Mouse (Mus musculus) limb, embryonic 12.5 days (tissue): ENCODE measurements around the gene Upp2. TPM values are rescaled to one million over a fixed set of nuclear protein-coding genes. Genes with fewer than 3 reads are reported as not detected.

Experiments
- ATAC-seq: fragments of 200-750 bp; cut with Nextera tagmentation; 2 replicates; pipeline ENCODE4 v1.8.0; 2017; ENCODE audit warnings: low read depth, moderate TSS enrichment; ENCODE audit not compliant: insufficient number of reproducible peaks, insufficient read depth, low FRiP score, low TSS enrichment
- H3K27ac ChIP-seq: fragments of 300-500 bp; sonication (generic); 2 replicates; pipeline ENCODE4 v1.5.1; 2016; ENCODE audit warnings: mild to moderate bottlenecking, moderate library complexity
- H3K27me3 ChIP-seq: fragments of 300-500 bp; sonication (generic); 2 replicates; pipeline ENCODE4 v1.6.1; 2016; ENCODE audit warnings: mild to moderate bottlenecking, moderate library complexity
- H3K36me3 ChIP-seq: fragments of 300-500 bp; sonication (generic); 2 replicates; pipeline ENCODE4 v1.6.1; 2016; ENCODE audit warnings: mild to moderate bottlenecking, moderate library complexity
- H3K4me1 ChIP-seq: fragments of 300-500 bp; sonication (generic); replicated peaks from 2 replicates; pipeline ENCODE4 v1.6.1; 2016
- H3K4me2 ChIP-seq: fragments of 300-500 bp; sonication (generic); 2 replicates; pipeline ENCODE4 v1.6.1; 2016; ENCODE audit warnings: mild to moderate bottlenecking, moderate library complexity
- H3K4me3 ChIP-seq: fragments of 300-500 bp; sonication (generic); replicated peaks from 2 replicates; pipeline ENCODE4 v1.5.1; 2016; ENCODE audit warnings: mild to moderate bottlenecking
- H3K9ac ChIP-seq: fragments of 300-500 bp; sonication (generic); replicated peaks from 2 replicates; pipeline ENCODE4 v1.6.1; 2016; ENCODE audit warnings: mild to moderate bottlenecking, moderate library complexity
- H3K9me3 ChIP-seq: fragments of 300-500 bp; sonication (generic); 2 replicates; pipeline ENCODE4 v1.6.1; 2016; ENCODE audit warnings: mild to moderate bottlenecking, moderate library complexity
- WGBS: fragments of 180-500 bp; shearing (Covaris S2); methylation state at CpG from one replicate; pipeline ENCODE4 v1.1.7; 2016; 5-methylcytosine and 5-hydroxymethylcytosine counted together
- polyA plus RNA-seq: library from polyadenylated mRNA; unstranded; fragments of >200 nt; fragmentation: Nextera tagmentation; extraction: Ambion mirVana; gene quantifications from 2 replicates; pipeline ENCODE4 v1.2.1, GENCODE M21; 2016

Gene Upp2
- 10.4 and 12.9 TPM in 2 replicates for polyA plus RNA-seq

- Histone ChIP-seq H3K9ac (peak within 1 kb of the TSS; percentile 90), H3K4me2 (peak within 1 kb of the TSS; percentile 65), H3K4me1 (peaks cover 49% of the 10 kb centered on the region), H3K27ac (peak within 1 kb of the TSS; percentile 98), H3K9me3 (no peaks in the 10 kb centered on the region), H3K27me3 (no peaks in the 10 kb centered on the region), H3K36me3 (no peaks in the 10 kb centered on the region), H3K4me3 (peak within 1 kb of the TSS; percentile 87)
- under 1% methylated on average over 43 of the region's 80 CpGs for WGBS
- peak; percentile 90 for ATAC-seq
Measured at GRCm38 (mm10) chr2:58567066-58567810, at the start of gene Upp2, which contains the start of gene Acvr1. Gene Upp2 (plus strand): TSS chr2:58567298. Gene Acvr1 (minus strand): TSS chr2:58567157.

- Histone ChIP-seq H3K4me1 (peaks cover 36% of the 10 kb centered on the region), H3K9ac (no peak overlapping the region), H3K36me3 (no peaks in the 10 kb centered on the region), H3K27ac (no peak overlapping the region), H3K4me3 (no peak overlapping the region), H3K27me3 (no peaks in the 10 kb centered on the region), H3K4me2 (no peak overlapping the region), H3K9me3 (no peaks in the 10 kb centered on the region)
- no peak for ATAC-seq
- WGBS, result 71% methylated on average over 1 of the region's 1 CpGs
Measured at GRCm38 (mm10) chr2:58518517-58518916, 48.6 kb upstream of the Upp2 start.

- no peaks in the 10 kb centered on the region for H3K27me3 ChIP-seq
- no peaks in the 10 kb centered on the region for H3K36me3 ChIP-seq
- peaks cover 45% of the 10 kb centered on the region for H3K4me1 ChIP-seq
- WGBS, result 93% methylated on average over 9 of the region's 9 CpGs
- ATAC-seq, result no peak
- H3K4me3 ChIP-seq, result no peak overlapping the region
- H3K9ac ChIP-seq, result no peak overlapping the region
- H3K4me2 ChIP-seq, result no peak overlapping the region
- no peak overlapping the region for H3K27ac ChIP-seq
- no peaks in the 10 kb centered on the region for H3K9me3 ChIP-seq
Measured at GRCm38 (mm10) chr2:58520727-58521126, 46.4 kb upstream of the Upp2 start.

GRCm38 (mm10) chr2:58521621-58522020 lies 45.5 kb upstream of the Upp2 start:
- Histone ChIP-seq H3K27ac (no peak overlapping the region), H3K4me2 (no peak overlapping the region), H3K27me3 (no peaks in the 10 kb centered on the region), H3K36me3 (no peaks in the 10 kb centered on the region), H3K4me1 (peaks cover 36% of the 10 kb centered on the region), H3K4me3 (no peak overlapping the region), H3K9me3 (no peaks in the 10 kb centered on the region), H3K9ac (no peak overlapping the region)
- ATAC-seq, result no peak
- 87% methylated on average over 6 of the region's 6 CpGs for WGBS

- H3K27ac ChIP-seq, result no peak overlapping the region
- WGBS, result 88% methylated on average over 12 of the region's 12 CpGs
- H3K4me3 ChIP-seq, result no peak overlapping the region
- ATAC-seq, result no peak
- H3K4me1 ChIP-seq, result peaks cover 31% of the 10 kb centered on the region
- H3K9ac ChIP-seq, result no peak overlapping the region
- H3K9me3 ChIP-seq, result no peaks in the 10 kb centered on the region
- no peak overlapping the region for H3K4me2 ChIP-seq
- H3K36me3 ChIP-seq, result no peaks in the 10 kb centered on the region
- H3K27me3 ChIP-seq, result no peaks in the 10 kb centered on the region
Measured at GRCm38 (mm10) chr2:58523097-58523496, 44.0 kb upstream of the Upp2 start.

- no peaks in the 10 kb centered on the region for H3K27me3 ChIP-seq
- H3K36me3 ChIP-seq, result no peaks in the 10 kb centered on the region
- no peaks in the 10 kb centered on the region for H3K9me3 ChIP-seq
- H3K4me3 ChIP-seq, result no peak overlapping the region
- H3K27ac ChIP-seq, result no peak overlapping the region
- no peak overlapping the region for H3K4me2 ChIP-seq
- no peak overlapping the region for H3K9ac ChIP-seq
- H3K4me1 ChIP-seq, result peaks cover 36% of the 10 kb centered on the region
- WGBS, result 85% methylated on average over 5 of the region's 5 CpGs
- ATAC-seq, result no peak
Measured at GRCm38 (mm10) chr2:58523894-58524293, 43.2 kb upstream of the Upp2 start.

- ATAC-seq, result no peak
- no peak overlapping the region for H3K4me3 ChIP-seq
- no peaks in the 10 kb centered on the region for H3K36me3 ChIP-seq
- H3K4me2 ChIP-seq, result no peak overlapping the region
- WGBS, result 68% methylated on average over 6 of the region's 6 CpGs
- no peaks in the 10 kb centered on the region for H3K9me3 ChIP-seq
- H3K9ac ChIP-seq, result no peak overlapping the region
- H3K4me1 ChIP-seq, result peaks cover 39% of the 10 kb centered on the region
- no peak overlapping the region; the same call in 1 of the 2 replicates for H3K27ac ChIP-seq
- H3K27me3 ChIP-seq, result no peaks in the 10 kb centered on the region
Measured at GRCm38 (mm10) chr2:58524356-58524755, 42.7 kb upstream of the Upp2 start.

- Histone ChIP-seq H3K27me3 (no peaks in the 10 kb centered on the region), H3K4me2 (no peak overlapping the region), H3K9ac (no peak overlapping the region), H3K9me3 (no peaks in the 10 kb centered on the region), H3K27ac (no peak overlapping the region), H3K4me3 (no peak overlapping the region), H3K36me3 (no peaks in the 10 kb centered on the region), H3K4me1 (peaks cover 60% of the 10 kb centered on the region)
- 77% methylated on average over 3 of the region's 3 CpGs for WGBS
- ATAC-seq, result no peak
Measured at GRCm38 (mm10) chr2:58527786-58528185, 39.3 kb upstream of the Upp2 start.

- Histone ChIP-seq H3K9me3 (no peaks in the 10 kb centered on the region), H3K27ac (no peak overlapping the region), H3K36me3 (no peaks in the 10 kb centered on the region), H3K27me3 (no peaks in the 10 kb centered on the region), H3K4me2 (no peak overlapping the region; the same call in 1 of the 2 replicates), H3K9ac (no peak overlapping the region), H3K4me1 (peaks cover 66% of the 10 kb centered on the region), H3K4me3 (no peak overlapping the region)
- WGBS, result 57% methylated on average over 5 of the region's 5 CpGs
- no peak for ATAC-seq
Measured at GRCm38 (mm10) chr2:58529384-58529783, 37.7 kb upstream of the Upp2 start.

- Histone ChIP-seq H3K9ac (no peak overlapping the region), H3K36me3 (no peaks in the 10 kb centered on the region), H3K9me3 (no peaks in the 10 kb centered on the region), H3K27ac (0 out of 2 replicates have a peak overlapping the region, but pooled peaks have one; percentile 23), H3K4me3 (no peak overlapping the region), H3K4me2 (no peak overlapping the region), H3K27me3 (no peaks in the 10 kb centered on the region), H3K4me1 (peaks cover 66% of the 10 kb centered on the region)
- ATAC-seq, result no peak
- 39% methylated on average over 7 of the region's 7 CpGs for WGBS
Measured at GRCm38 (mm10) chr2:58529860-58530440, 37.1 kb upstream of the Upp2 start.

- Histone ChIP-seq H3K36me3 (no peaks in the 10 kb centered on the region), H3K27ac (0 out of 2 replicates have a peak overlapping the region, but pooled peaks have one; percentile 29), H3K4me3 (no peak overlapping the region), H3K27me3 (no peaks in the 10 kb centered on the region), H3K9ac (no peak overlapping the region), H3K9me3 (no peaks in the 10 kb centered on the region), H3K4me1 (peaks cover 69% of the 10 kb centered on the region), H3K4me2 (no peak overlapping the region)
- WGBS, result 70% methylated on average over 4 of the region's 4 CpGs
- no peak for ATAC-seq
Measured at GRCm38 (mm10) chr2:58530521-58530920, 36.6 kb upstream of the Upp2 start.
